Mouse (Mus musculus): ENCODE measurements around the gene Srgap2.

The Srgap2 gene

GRCm38 (mm10) chr1:131526371-131527270 lies 531 bp downstream of the Srgap2 start:
- DNase-seq (ENCODE audit: low spot score), result peak; percentile 71

GRCm38 (mm10) chr1:131525586-131526271 lies 1.4 kb downstream of the Srgap2 start:
- peak; percentile 50 for DNase-seq (ENCODE audit: low spot score)

GRCm38 (mm10) chr1:131525101-131525585 lies 2.0 kb downstream of the Srgap2 start:
- peak; percentile 37 for DNase-seq (ENCODE audit: low spot score)

GRCm38 (mm10) chr1:131523794-131524193 lies 3.4 kb downstream of the Srgap2 start:
- no peak for DNase-seq (ENCODE audit: low spot score)

- DNase-seq (ENCODE audit: low spot score), result no peak
These were observed 10.6 kb downstream of the Srgap2 start for GRCm38 (mm10) chr1:131516588-131516987.

- no peak for DNase-seq (ENCODE audit: low spot score)
These were observed 13.0 kb downstream of the Srgap2 start for GRCm38 (mm10) chr1:131514197-131514596.

GRCm38 (mm10) chr1:131513136-131513535 lies 14.0 kb downstream of the Srgap2 start:
- no peak for DNase-seq (ENCODE audit: low spot score)

GRCm38 (mm10) chr1:131511661-131512500 lies 15.3 kb downstream of the Srgap2 start:
- no peak for DNase-seq (ENCODE audit: low spot score)

- no peak for DNase-seq (ENCODE audit: low spot score)
These were observed 16.0 kb downstream of the Srgap2 start for GRCm38 (mm10) chr1:131511131-131511530.

GRCm38 (mm10) chr1:131501681-131502080 lies 25.5 kb downstream of the Srgap2 start:
- no peak for DNase-seq (ENCODE audit: low spot score)

GRCm38 (mm10) chr1:131498231-131498630 lies 28.9 kb downstream of the Srgap2 start:
- no peak for DNase-seq (ENCODE audit: low spot score)

- DNase-seq (ENCODE audit: low spot score), result no peak
These were observed 32.9 kb downstream of the Srgap2 start for GRCm38 (mm10) chr1:131493966-131494898.

GRCm38 (mm10) chr1:131492360-131492759 lies 34.8 kb downstream of the Srgap2 start:
- DNase-seq (ENCODE audit: low spot score), result no peak

GRCm38 (mm10) chr1:131491579-131491978 lies 35.6 kb downstream of the Srgap2 start:
- DNase-seq (ENCODE audit: low spot score), result no peak

GRCm38 (mm10) chr1:131489312-131489711 lies 37.8 kb downstream of the Srgap2 start:
- no peak for DNase-seq (ENCODE audit: low spot score)

GRCm38 (mm10) chr1:131486094-131486850 lies 40.9 kb downstream of the Srgap2 start:
- no peak for DNase-seq (ENCODE audit: low spot score)

- DNase-seq (ENCODE audit: low spot score), result no peak
These were observed 44.9 kb downstream of the Srgap2 start for GRCm38 (mm10) chr1:131482242-131482641.

- no peak for DNase-seq (ENCODE audit: low spot score)
These were observed 45.8 kb downstream of the Srgap2 start for GRCm38 (mm10) chr1:131481391-131481790.

- no peak for DNase-seq (ENCODE audit: low spot score)
These were observed 48.3 kb downstream of the Srgap2 start for GRCm38 (mm10) chr1:131478770-131479305.

GRCm38 (mm10) chr1:131475306-131475705 lies 51.8 kb downstream of the Srgap2 start:
- no peak for DNase-seq (ENCODE audit: low spot score)
